Mouse (Mus musculus) c-Kit-positive CD71-positive TER-119-negative erythroid progenitor cells, embryonic 14.5 days (primary cell): ENCODE results near the gene Ccdc184.
A peak's percentile ranks its signal among the peaks of the same experiment; 100 is the strongest.

Source experiments
- DNase-seq: peaks from one replicate; pipeline ENCODE4 v3.0.0-alpha.2; 2013; ENCODE audit warnings: low read depth

Gene Ccdc184

GRCm38 (mm10) chr15:98155944-98156343 is 11.0 kb upstream of the Ccdc184 start:
- no peak for DNase-seq

- no peak for DNase-seq
Measured at GRCm38 (mm10) chr15:98157253-98157652, 9.7 kb upstream of the Ccdc184 start.

GRCm38 (mm10) chr15:98161026-98161805 is 5.7 kb upstream of the Ccdc184 start:
- DNase-seq, result no peak

- DNase-seq, result no peak
Measured at GRCm38 (mm10) chr15:98162561-98162960, 4.4 kb upstream of the Ccdc184 start.

- DNase-seq, result no peak
Measured at GRCm38 (mm10) chr15:98165525-98165924, 1.4 kb upstream of the Ccdc184 start, which contains the start of gene Asb8. Gene Asb8 (minus strand): TSS chr15:98165625.

GRCm38 (mm10) chr15:98167645-98168621 is 975 bp downstream of the Ccdc184 start:
- DNase-seq, result no peak

- DNase-seq, result no peak
Measured at GRCm38 (mm10) chr15:98168622-98169004, 1.7 kb downstream of the Ccdc184 start.

- no peak for DNase-seq
Measured at GRCm38 (mm10) chr15:98170365-98170764, 3.4 kb downstream of the Ccdc184 start.

- DNase-seq, result no peak
Measured at GRCm38 (mm10) chr15:98170917-98171316, 4.0 kb downstream of the Ccdc184 start.

- no peak for DNase-seq
Measured at GRCm38 (mm10) chr15:98172113-98172512, 5.2 kb downstream of the Ccdc184 start.

GRCm38 (mm10) chr15:98173821-98174220 is 6.9 kb downstream of the Ccdc184 start:
- DNase-seq, result peak; percentile 45

- no peak for DNase-seq
Measured at GRCm38 (mm10) chr15:98177320-98177719, 10.4 kb downstream of the Ccdc184 start.

- DNase-seq, result no peak
Measured at GRCm38 (mm10) chr15:98180567-98181131, 13.7 kb downstream of the Ccdc184 start.

GRCm38 (mm10) chr15:98181132-98181711 is 14.3 kb downstream of the Ccdc184 start:
- DNase-seq, result peak; percentile 79

- DNase-seq, result no peak
Measured at GRCm38 (mm10) chr15:98181856-98182570, 15.1 kb downstream of the Ccdc184 start.

GRCm38 (mm10) chr15:98184456-98184855 is 17.5 kb downstream of the Ccdc184 start:
- DNase-seq, result no peak

- no peak for DNase-seq
Measured at GRCm38 (mm10) chr15:98195442-98195841, 28.5 kb downstream of the Ccdc184 start, which contains the start of gene Olfr288. Gene Olfr288 (minus strand): TSS chr15:98195542.

GRCm38 (mm10) chr15:98209676-98210075 is 42.7 kb downstream of the Ccdc184 start:
- no peak for DNase-seq

- DNase-seq, result no peak
Measured at GRCm38 (mm10) chr15:98213336-98213870, 46.4 kb downstream of the Ccdc184 start.

- DNase-seq, result no peak
Measured at GRCm38 (mm10) chr15:98214130-98214529, 47.2 kb downstream of the Ccdc184 start.
